ENCODE assay signal across 14 mouse cellular contexts in genomic region chr17:91733174-91733926, GRCm38 (mm10).
"Had no signal": no experiment of that assay in that cellular context is flagged by ENCODE, and none has a peak within 500 bp of the region (broad histone marks: within the 10 kb centered on the region; RNA-seq: fewer than 3 reads in every experiment).

No protein-coding gene starts in this region.

- H3K4me3 ChIP-seq: midbrain, embryonic 13.5 days; midbrain, embryonic 15.5 days; neural tube, embryonic 12.5 days; stomach, embryonic 15.5 days had no signal

- H3K9me3 ChIP-seq: midbrain, embryonic 13.5 days; midbrain, embryonic 15.5 days; neural tube, embryonic 12.5 days; stomach, embryonic 15.5 days had no signal

- H3K4me1 ChIP-seq: midbrain, embryonic 13.5 days; midbrain, embryonic 15.5 days; neural tube, embryonic 12.5 days; stomach, embryonic 15.5 days had no signal

- H3K27ac ChIP-seq: midbrain, embryonic 13.5 days; midbrain, embryonic 15.5 days; neural tube, embryonic 12.5 days; stomach, embryonic 15.5 days; stomach, postnatal 0 days had no signal

- DNase-seq: lung, adult 18-20 months; lung, embryonic 14.5 days; lung, postnatal 10 days; lung, postnatal 4 days; right cerebral cortex, postnatal 14 days; thymus, adult 2 months; thymus, postnatal 25 days; thymus, postnatal 4 days had no signal

- H3K36me3 ChIP-seq: midbrain, embryonic 13.5 days; midbrain, embryonic 15.5 days; neural tube, embryonic 12.5 days; stomach, embryonic 15.5 days had no signal

- H3K27me3 ChIP-seq: midbrain, embryonic 13.5 days; midbrain, embryonic 15.5 days; neural tube, embryonic 12.5 days; stomach, embryonic 15.5 days had no signal

- H3K4me2 ChIP-seq: lung, embryonic 14.5 days; midbrain, embryonic 11.5 days; midbrain, embryonic 13.5 days; midbrain, embryonic 15.5 days; neural tube, embryonic 12.5 days; stomach, embryonic 15.5 days had no signal

- H3K9ac ChIP-seq: lung, embryonic 14.5 days; midbrain, embryonic 13.5 days; midbrain, embryonic 15.5 days; neural tube, embryonic 12.5 days; stomach, embryonic 15.5 days had no signal

- ATAC-seq: midbrain, embryonic 13.5 days; midbrain, embryonic 15.5 days had no signal
